Mouse (Mus musculus): ENCODE results near the gene Shc1. TPM values are rescaled to one million over a fixed set of nuclear protein-coding genes. Genes with fewer than 3 reads are reported as not detected.

Shc1 gene
- total and polyA plus RNA-seq, 3 experiments, result 40.9 to 124 (median 118) TPM

DNA sequence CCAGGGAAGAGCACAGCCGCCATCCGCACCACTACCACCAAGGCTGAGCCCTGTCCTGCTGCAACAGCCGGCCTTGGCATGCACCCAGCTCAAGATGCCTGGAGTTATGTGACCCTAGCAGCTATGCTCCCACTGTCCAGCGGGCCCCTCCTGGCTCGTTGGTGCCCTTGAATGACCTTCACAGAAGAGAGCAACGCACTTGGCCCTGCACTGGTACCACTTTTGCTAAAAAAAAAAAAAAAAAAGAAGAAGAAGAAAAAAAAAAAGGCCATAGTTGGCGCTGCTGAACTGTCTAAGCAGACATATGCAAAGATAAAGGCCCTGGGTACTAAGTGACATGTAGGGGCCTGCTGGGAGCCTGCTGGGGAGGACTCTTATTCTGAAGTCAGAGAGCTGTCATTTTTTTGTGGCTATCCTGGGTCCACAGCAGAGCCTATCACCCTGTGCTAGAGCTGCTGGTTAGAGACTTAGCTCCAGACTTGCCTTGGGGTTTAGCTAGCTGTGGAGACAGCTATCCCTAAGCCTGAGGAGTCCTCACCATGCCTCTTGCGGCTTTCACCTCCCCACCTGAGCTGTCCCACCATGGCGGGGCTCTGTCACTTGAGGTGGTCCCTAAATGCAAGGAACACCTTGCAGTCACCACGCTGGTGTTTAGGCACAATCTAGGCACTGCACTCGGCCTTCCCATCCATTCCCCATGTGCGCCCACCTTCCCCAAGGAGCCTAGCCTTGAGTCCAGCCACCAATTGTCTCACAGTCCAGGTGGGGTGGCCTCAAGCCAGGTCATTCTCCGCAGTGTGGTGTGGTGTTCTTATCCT, 30.7 kb downstream of the Shc1 start:
- peaks cover 51% of the 10 kb centered on the region for H3K36me3 ChIP-seq (replicated peaks)
- DNase-seq (ENCODE audit: low spot score) (peak; percentile 85), ATAC-seq (ENCODE audit: extremely low read depth, insufficient number of reproducible peaks, low FRiP score, poor library complexity, severe bottlenecking) (peak; percentile 82)
- H3K4me1 ChIP-seq (ENCODE audit: insufficient read depth, low read depth, low read length), result peaks cover 39% of the 10 kb centered on the region
- TF ChIP-seq GATA1 (IDR thresholded peaks at IDR 0.05; ENCODE audit: borderline replicate concordance, low read length) (no peak), TAL1 (conservative IDR thresholded peaks at IDR 0.05; ENCODE audit: low read depth, low read length) (no peak), GATA2 (IDR thresholded peaks at IDR 0.05; ENCODE audit: borderline replicate concordance, low read depth, low read length) (no peak), POLR2AphosphoS5 (IDR thresholded peaks at IDR 0.05; ENCODE audit: insufficient replicate concordance, low read depth, low read length) (no peak), CTCF (IDR thresholded peaks at IDR 0.05; ENCODE audit: low read depth, low read length) (no peak)
- H3K4me3 ChIP-seq (ENCODE audit: low read depth, low read length), result peak overlapping the region; percentile 66; the same call in 1 of the 2 replicates
- H3K9me3 ChIP-seq (replicated peaks), result no peaks in the 10 kb centered on the region
- no peaks in the 10 kb centered on the region; the same call in 1 of the 2 replicates for H3K27me3 ChIP-seq (ENCODE audit: insufficient read depth, low read length)

DNA sequence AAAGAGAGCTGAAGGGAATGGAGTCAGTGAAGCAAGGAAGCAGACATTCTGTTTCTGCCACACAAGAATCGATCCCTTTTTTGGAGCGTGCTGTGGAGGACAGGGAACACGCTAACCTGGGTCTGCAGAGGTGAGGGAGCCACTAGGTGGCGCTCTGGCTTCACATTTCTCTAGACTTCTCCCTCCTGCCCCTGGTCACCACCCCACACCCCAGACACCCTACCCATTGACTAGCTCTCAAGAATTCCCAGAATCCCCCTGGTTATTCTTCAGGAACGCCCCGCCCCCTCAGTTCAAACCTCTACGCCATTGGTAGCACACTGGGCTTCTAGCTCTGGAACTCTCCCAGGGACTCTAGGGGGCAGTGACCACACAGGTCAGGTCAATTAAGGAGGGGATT, 31.3 kb downstream of the Shc1 start:
- Histone ChIP-seq H3K9me3 (replicated peaks) (no peaks in the 10 kb centered on the region), H3K27me3 (ENCODE audit: insufficient read depth, low read length) (peaks cover 2% of the 10 kb centered on the region), H3K36me3 (replicated peaks) (peaks cover 45% of the 10 kb centered on the region), H3K4me1 (ENCODE audit: insufficient read depth, low read depth, low read length) (peaks cover 39% of the 10 kb centered on the region), H3K4me3 (ENCODE audit: low read depth, low read length) (peak overlapping the region; percentile 66; the same call in 1 of the 2 replicates)
- no peak for ATAC-seq (ENCODE audit: extremely low read depth, insufficient number of reproducible peaks, low FRiP score, poor library complexity, severe bottlenecking)
- TF ChIP-seq CTCF (IDR thresholded peaks at IDR 0.05; ENCODE audit: low read depth, low read length), result peak; percentile 83
- no peak for TF ChIP-seq GATA1 (IDR thresholded peaks at IDR 0.05; ENCODE audit: borderline replicate concordance, low read length)
- peak; percentile 72 for DNase-seq (ENCODE audit: low spot score)

DNA sequence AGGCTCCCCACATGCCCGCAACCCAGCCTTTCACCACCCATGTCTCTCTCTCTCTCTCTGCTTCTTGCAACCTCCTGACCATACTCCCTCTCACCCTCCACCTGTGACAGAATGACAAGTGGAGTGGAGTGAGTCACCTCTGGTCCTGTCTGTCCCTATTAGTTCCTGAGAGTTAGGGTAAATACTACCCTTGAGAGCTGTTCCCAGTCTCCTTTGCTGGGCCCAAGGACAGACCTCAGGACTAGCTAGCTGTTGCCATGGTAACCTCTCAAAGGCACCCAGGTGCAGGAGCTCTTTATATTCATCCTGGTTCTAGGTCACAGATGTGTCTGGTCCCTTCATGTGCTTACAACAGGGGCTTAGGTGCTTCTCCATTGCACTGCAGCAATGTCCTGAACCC, 33.7 kb downstream of the Shc1 start:
- ATAC-seq (ENCODE audit: extremely low read depth, insufficient number of reproducible peaks, low FRiP score, poor library complexity, severe bottlenecking) (no peak), DNase-seq (ENCODE audit: low spot score) (no peak)
- Histone ChIP-seq H3K36me3 (replicated peaks) (peaks cover 21% of the 10 kb centered on the region), H3K9me3 (replicated peaks) (no peaks in the 10 kb centered on the region), H3K4me1 (ENCODE audit: insufficient read depth, low read depth, low read length) (peaks cover 45% of the 10 kb centered on the region), H3K4me3 (ENCODE audit: low read depth, low read length) (no peak overlapping the region), H3K27me3 (ENCODE audit: insufficient read depth, low read length) (peaks cover 3% of the 10 kb centered on the region)
- TF ChIP-seq GATA2 (IDR thresholded peaks at IDR 0.05; ENCODE audit: borderline replicate concordance, low read depth, low read length), result no peak
- TF ChIP-seq CTCF (IDR thresholded peaks at IDR 0.05; ENCODE audit: low read depth, low read length), result no peak
- TF ChIP-seq GATA1 (IDR thresholded peaks at IDR 0.05; ENCODE audit: borderline replicate concordance, low read length), result no peak
- no peak for TF ChIP-seq TAL1 (conservative IDR thresholded peaks at IDR 0.05; ENCODE audit: low read depth, low read length)
- TF ChIP-seq POLR2AphosphoS5 (IDR thresholded peaks at IDR 0.05; ENCODE audit: insufficient replicate concordance, low read depth, low read length), result no peak

DNA sequence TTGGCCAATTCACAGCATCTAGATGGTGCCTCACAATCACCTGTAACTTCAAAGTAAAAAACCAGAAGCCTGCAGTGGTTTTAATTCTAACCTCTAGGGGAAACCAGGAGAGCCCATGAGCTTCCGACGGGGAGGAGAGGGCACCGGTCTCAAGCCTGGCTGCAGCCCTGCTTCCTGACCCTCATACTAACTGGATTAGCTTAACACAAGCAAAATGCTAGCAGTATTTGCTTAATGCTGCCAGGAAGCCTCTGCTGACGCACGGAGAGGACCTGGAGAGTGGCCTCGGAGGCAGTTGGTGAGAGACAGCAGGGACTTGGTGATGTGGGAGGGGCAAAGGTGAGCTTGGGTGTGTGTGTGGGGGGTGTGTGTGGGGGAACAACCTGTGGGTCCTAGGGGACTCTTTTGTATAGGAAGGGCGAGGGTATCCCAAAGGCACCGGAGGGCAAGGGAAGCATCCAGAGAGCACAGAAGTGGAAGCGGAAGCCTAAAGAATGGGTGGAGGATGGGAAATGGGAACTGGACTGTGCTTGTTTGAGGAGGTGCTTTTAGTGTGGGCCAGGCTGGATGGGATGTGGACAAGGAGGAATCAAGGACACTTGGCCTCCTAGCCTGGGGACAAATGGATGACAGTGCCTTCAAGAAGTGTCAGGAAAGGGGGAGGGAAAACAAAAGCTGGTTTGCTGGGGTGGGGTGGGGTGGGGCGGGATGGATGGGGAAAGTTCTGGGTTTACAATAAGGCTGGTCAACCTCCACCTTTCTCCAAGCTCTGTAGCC, 36.3 kb downstream of the Shc1 start, which contains the start of gene Pmvk:
TSS of gene Pmvk (plus strand) at position 141 of the 777 bp plus-strand sequence.
- Histone ChIP-seq H3K4me1 (ENCODE audit: insufficient read depth, low read depth, low read length) (peaks cover 43% of the 10 kb centered on the region), H3K4me3 (ENCODE audit: low read depth, low read length) (no peak within 1 kb of the TSS), H3K9me3 (replicated peaks) (no peaks in the 10 kb centered on the region), H3K36me3 (replicated peaks) (no peaks in the 10 kb centered on the region), H3K27me3 (ENCODE audit: insufficient read depth, low read length) (peaks cover 3% of the 10 kb centered on the region)
- TF ChIP-seq GATA2 (IDR thresholded peaks at IDR 0.05; ENCODE audit: borderline replicate concordance, low read depth, low read length) (no peak), POLR2AphosphoS5 (IDR thresholded peaks at IDR 0.05; ENCODE audit: insufficient replicate concordance, low read depth, low read length) (no peak), CTCF (IDR thresholded peaks at IDR 0.05; ENCODE audit: low read depth, low read length) (no peak), GATA1 (IDR thresholded peaks at IDR 0.05; ENCODE audit: borderline replicate concordance, low read length) (no peak), TAL1 (conservative IDR thresholded peaks at IDR 0.05; ENCODE audit: low read depth, low read length) (no peak)
- ATAC-seq (ENCODE audit: extremely low read depth, insufficient number of reproducible peaks, low FRiP score, poor library complexity, severe bottlenecking) (no peak), DNase-seq (ENCODE audit: low spot score) (no peak)

DNA sequence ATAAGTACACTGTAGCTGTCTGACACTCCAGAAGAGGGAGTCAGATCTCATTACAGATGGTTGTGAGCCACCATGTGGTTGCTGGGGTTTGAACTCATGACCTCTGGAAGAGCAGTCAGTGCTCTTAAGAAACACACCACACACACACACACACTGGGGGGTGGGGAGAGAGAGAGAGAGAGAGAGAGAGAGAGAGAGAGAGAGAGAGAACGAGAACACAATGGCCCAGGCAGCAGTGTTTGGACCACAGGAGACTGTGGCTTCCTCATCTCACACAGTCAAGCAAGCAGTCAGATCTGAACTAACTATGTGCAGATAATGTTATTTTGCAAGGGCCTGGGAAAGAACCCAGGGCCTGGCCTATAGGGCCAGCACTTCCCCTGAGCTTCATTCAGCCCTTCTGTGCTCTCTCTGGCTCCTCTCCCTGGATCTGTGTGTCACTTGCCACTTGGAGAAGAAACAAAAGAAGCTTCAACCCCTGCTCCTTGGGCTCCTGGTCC, 37.6 kb downstream of the Shc1 start:
- no peak overlapping the region for H3K4me3 ChIP-seq (ENCODE audit: low read depth, low read length)
- ATAC-seq (ENCODE audit: extremely low read depth, insufficient number of reproducible peaks, low FRiP score, poor library complexity, severe bottlenecking), result no peak
- H3K9me3 ChIP-seq (replicated peaks), result no peaks in the 10 kb centered on the region
- no peak for DNase-seq (ENCODE audit: low spot score)
- peaks cover 3% of the 10 kb centered on the region for H3K27me3 ChIP-seq (ENCODE audit: insufficient read depth, low read length)
- peaks cover 6% of the 10 kb centered on the region for H3K36me3 ChIP-seq (replicated peaks)
- peaks cover 44% of the 10 kb centered on the region for H3K4me1 ChIP-seq (ENCODE audit: insufficient read depth, low read depth, low read length)
- TF ChIP-seq POLR2AphosphoS5 (IDR thresholded peaks at IDR 0.05; ENCODE audit: insufficient replicate concordance, low read depth, low read length), result no peak
- no peak for TF ChIP-seq GATA2 (IDR thresholded peaks at IDR 0.05; ENCODE audit: borderline replicate concordance, low read depth, low read length)
- TF ChIP-seq GATA1 (IDR thresholded peaks at IDR 0.05; ENCODE audit: borderline replicate concordance, low read length), result no peak
- no peak for TF ChIP-seq CTCF (IDR thresholded peaks at IDR 0.05; ENCODE audit: low read depth, low read length)
- no peak for TF ChIP-seq TAL1 (conservative IDR thresholded peaks at IDR 0.05; ENCODE audit: low read depth, low read length)
